Mouse (Mus musculus): Measurements from ENCODE around the gene Barhl2. TPM values are rescaled to one million over a fixed set of nuclear protein-coding genes. Genes with fewer than 3 reads are reported as not detected.

Barhl2 gene
- total RNA-seq (2021): 1 to 10 TPM in 1 of 2 experiments, under 1 TPM in 1; 0.84 to 2.5 TPM

- DNase-seq: no peak
- intact Hi-C loops (cut with DNase I): loop anchor here (5.0 kb wide), 1 partner anchor 456 kb away; no protein-coding TSS in a partner anchor
Measured at GRCm38 (mm10) chr5:106457986-106458476, at the start of gene Barhl2. TSS of gene Barhl2 (minus strand) at chr5:106458166.

- no peak for DNase-seq
- intact Hi-C loops (cut with DNase I): no loop called here
Measured at GRCm38 (mm10) chr5:106506061-106506460, 48.1 kb upstream of the Barhl2 start.

DNA sequence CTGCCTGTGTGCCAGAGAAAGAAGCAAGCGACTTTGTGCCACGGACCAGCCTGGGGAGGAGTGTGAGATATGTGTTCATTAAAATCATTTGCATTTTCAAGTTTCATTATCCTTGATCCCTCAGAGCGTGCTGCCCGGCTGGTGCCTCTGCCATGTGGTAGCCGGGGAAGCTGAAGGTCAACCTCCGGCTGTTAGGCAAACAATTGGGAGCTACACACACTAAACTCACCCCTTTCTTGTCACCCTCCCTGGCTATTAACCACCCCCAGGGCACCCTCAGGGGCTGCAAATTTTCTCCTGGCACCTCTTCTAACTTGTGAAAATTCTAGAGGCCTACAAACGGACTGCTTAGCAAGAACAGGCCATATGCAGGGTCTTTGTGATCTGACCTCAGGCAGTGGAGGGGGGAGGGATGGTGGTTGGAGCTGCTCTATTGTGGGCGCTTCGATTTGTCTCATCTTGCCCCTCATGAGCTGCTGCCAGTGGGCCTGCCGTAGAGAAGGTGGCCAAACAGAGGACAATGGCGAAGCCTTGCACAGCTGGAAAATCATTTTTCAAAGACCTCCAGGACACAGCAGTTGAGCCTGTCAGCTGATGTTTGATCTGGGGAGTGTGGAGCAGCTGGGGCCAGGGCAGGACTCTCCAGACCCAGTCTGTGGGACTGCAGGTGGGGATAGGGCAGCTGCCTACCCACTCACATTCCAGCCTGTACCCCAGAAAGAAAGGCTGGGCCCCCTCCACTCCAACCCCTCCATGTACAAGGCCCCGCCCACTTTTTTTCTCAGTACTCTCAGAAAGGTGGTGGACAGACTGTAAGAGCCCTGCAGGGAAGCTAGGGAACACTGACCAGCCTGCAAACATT lies 44.9 kb upstream of the Barhl2 start:
- no peak for DNase-seq
- intact Hi-C loops (cut with DNase I): no loop called here

GRCm38 (mm10) chr5:106502271-106502670 lies 44.3 kb upstream of the Barhl2 start:
- DNase-seq: peak; percentile 41
- intact Hi-C loops (cut with DNase I): no loop called here

DNA sequence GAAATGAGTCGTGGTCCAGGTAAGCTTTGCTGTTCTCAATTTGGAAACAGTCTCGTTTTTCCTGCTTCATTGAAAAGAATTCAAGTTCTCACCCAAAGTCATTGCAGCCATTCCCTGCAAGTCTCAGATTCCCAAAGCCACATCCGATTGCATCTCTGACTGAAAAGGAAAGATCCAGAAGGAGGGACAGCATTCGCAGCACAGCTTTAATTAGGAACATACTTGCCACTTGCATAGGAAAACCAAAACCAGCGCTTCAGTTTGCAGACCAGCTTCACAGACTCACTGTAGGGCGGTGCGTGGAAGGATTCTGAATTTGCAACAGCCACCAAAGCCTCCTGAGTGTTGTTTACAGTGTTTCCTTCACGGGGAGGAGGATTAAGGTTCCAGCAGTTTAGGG lies 33.8 kb upstream of the Barhl2 start:
- no peak for DNase-seq
- intact Hi-C loops (cut with DNase I): no loop called here

- DNase-seq: no peak
- intact Hi-C loops (cut with DNase I): loop anchor here (5.0 kb wide), 1 partner anchor 85 kb away; no protein-coding TSS in a partner anchor
Measured at GRCm38 (mm10) chr5:106472105-106472500, 14.1 kb upstream of the Barhl2 start.

DNA sequence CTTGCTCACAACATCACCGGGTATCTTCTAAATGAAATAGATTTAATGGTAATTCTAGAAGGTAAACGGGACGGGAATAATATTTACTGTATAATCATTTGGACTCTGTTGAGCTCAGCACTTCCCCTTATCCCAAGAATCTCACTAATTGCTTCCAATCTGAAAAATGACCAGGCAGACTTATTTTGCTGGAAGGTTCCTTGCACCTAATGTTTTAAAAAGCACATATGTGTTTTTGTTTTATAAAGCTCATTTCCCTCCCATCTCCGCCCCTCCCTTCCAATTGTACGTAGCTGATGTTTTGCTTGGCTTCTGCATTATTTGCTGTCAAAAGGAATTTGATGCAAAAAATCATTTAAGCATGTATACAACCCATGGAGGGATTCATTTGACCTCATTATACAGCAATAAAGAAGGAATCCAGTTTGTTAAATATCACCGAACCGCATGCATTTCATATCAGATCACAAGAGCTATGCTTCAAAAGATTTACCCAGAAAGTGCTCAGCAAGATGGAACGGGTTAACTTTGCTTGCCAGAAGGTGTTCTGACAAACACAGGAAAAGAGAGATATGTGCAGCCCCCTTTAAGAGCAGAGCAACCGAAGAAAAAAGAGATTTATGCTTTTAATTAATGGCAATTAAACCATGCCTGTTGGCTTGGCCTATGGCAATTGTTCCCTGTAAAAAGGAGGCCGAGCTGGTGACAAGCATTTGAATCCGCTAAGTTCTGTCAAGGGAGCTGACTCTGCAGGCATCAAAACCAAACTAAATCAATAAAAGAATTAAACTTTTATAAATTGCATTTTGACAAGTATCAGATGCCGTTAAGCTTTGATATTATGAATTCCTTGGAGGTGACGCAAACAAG lies 13.5 kb upstream of the Barhl2 start:
- intact Hi-C loops (cut with DNase I): loop anchor here (5.0 kb wide), 1 partner anchor 86 kb away; no protein-coding TSS in a partner anchor
- no peak for DNase-seq

GRCm38 (mm10) chr5:106465129-106465790 lies 7.3 kb upstream of the Barhl2 start:
- peak; percentile 51 for DNase-seq
- intact Hi-C loops (cut with DNase I): loop anchor here (5.0 kb wide), 1 partner anchor 182 kb away; no protein-coding TSS in a partner anchor

GRCm38 (mm10) chr5:106464336-106465128 lies 6.6 kb upstream of the Barhl2 start:
- DNase-seq: no peak
- intact Hi-C loops (cut with DNase I): loop anchor here (5.0 kb wide), 2 partner anchors 183 to 338 kb away; no protein-coding TSS in a partner anchor

GRCm38 (mm10) chr5:106463661-106464191 lies 5.8 kb upstream of the Barhl2 start:
- peak; percentile 73 for DNase-seq
- intact Hi-C loops (cut with DNase I): loop anchor here (5.0 kb wide), 1 partner anchor 339 kb away; no protein-coding TSS in a partner anchor

DNA sequence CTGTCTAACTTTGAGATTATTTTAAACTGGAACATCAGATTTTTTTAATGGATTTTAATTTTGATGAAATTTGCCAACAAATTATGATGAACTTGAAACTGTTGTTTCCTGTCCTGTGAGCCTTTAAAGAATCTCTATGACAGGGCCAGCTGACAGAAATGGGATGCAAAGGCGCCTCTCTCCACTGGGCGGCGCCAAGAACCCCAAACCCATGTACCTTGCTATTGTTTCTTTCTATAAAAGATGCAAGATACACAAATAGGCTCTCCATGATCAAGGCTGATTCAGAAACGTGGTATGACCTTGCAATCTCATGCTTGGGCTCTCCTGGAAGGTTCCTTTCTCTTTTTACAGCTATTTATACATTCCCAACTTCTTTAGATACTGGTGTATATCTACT lies 3.9 kb upstream of the Barhl2 start:
- intact Hi-C loops (cut with DNase I): loop anchor here (5.0 kb wide), 1 partner anchor 340 kb away; no protein-coding TSS in a partner anchor
- peak; percentile 70 for DNase-seq

GRCm38 (mm10) chr5:106461431-106461830 lies 3.5 kb upstream of the Barhl2 start:
- intact Hi-C loops (cut with DNase I): loop anchor here (5.0 kb wide), 1 partner anchor 341 kb away; no protein-coding TSS in a partner anchor
- DNase-seq: no peak

DNA sequence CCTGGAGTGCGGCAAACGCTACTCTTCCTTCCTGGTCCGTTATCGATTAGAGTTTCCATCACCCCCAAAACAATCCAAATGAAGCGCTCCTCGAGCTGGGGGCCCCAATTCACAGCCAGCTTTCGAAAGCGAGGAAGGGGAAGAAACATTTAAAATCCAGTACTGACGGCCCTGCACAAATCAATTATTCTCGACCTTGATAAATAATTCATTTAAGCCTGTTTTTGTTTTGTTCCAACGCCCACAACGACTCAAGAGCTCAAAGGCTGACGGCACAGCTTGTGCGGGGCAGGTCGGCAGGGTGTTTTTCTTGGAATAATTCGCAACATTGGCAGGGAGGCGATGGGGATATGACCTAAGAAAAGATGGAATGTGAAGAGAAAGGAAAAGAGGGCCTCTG lies 2.6 kb upstream of the Barhl2 start:
- no peak for DNase-seq
- intact Hi-C loops (cut with DNase I): loop anchor here (5.0 kb wide), 1 partner anchor 342 kb away; no protein-coding TSS in a partner anchor

DNA sequence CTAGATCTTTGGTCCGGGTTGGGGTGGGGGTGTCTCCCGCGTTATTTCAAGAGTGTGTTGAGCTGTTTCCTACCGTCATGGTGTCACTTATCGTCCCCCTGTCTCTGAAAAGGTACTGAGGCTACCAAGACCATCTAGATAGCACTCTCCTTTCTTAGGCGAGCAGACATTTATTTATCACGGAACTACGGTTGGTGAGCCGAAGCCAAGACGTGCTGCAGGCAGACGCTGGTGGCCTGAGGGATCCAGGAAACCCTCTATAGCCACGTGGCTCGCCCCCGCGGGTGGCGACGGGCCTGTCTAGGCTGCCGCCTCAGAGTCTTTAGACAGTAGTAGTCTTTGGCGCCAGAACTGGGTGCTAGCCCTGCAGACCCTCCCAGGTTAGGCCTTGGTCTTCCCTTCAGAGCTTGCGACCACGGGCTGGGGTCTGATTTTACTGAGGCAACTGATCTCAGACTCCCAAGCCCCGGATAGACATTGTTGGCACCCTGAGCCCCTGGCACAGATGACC lies 2.1 kb upstream of the Barhl2 start:
- DNase-seq: peak; percentile 43
- intact Hi-C loops (cut with DNase I): loop anchor here (5.0 kb wide), 1 partner anchor 342 kb away; no protein-coding TSS in a partner anchor

DNA sequence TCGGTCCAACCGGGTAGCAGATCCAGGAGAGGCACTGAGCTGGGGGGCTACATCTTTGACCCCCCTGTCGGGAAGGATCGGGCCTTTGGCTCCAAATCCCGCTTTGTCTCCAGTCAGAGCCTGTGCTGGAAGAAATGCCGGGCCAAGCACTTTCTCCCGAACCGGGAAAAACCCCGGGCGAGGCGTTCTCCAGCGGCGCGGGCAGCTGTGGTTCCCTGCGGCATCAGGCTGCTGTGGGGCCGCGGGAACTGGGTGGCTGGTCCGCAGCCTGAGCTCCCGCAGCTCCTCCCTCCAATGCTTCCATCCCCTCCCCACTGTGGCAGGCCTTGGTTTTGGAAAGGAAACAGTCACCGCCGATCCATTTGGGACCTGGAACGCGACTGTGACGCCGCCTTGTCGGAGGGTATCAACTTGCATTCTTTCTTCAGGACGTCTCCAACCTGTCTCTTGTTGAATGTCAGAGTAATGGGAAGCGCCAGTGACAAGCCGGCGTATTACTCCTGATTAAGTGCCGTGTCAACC lies 1.2 kb upstream of the Barhl2 start:
- intact Hi-C loops (cut with DNase I): loop anchor here (5.0 kb wide), 1 partner anchor 457 kb away; no protein-coding TSS in a partner anchor
- DNase-seq: peak; percentile 28

GRCm38 (mm10) chr5:106458477-106459119 lies 632 bp upstream of the Barhl2 start:
- DNase-seq: peak; percentile 82
- intact Hi-C loops (cut with DNase I): loop anchor here (5.0 kb wide), 1 partner anchor 456 kb away; no protein-coding TSS in a partner anchor

GRCm38 (mm10) chr5:106457111-106457925 lies 648 bp downstream of the Barhl2 start:
- no peak for DNase-seq
- intact Hi-C loops (cut with DNase I): loop anchor here (5.0 kb wide), 1 partner anchor 455 kb away; no protein-coding TSS in a partner anchor

Measured in left cerebral cortex, postnatal 4 days (tissue).